Mouse (Mus musculus) heart, embryonic 13.5 days (tissue): ENCODE measurements at regions not wholly inside any gene's neighbourhood (a gene's known extent, or its start where the extent isn't known, plus 50 kb on each side); places are given as distances from the start of the nearest gene placed in this dataset.

Experiments used
- ATAC-seq: fragments of 200-750 bp; cut with Nextera tagmentation; 2 replicates; pipeline ENCODE4 v1.8.0; 2017; ENCODE audit warnings: moderate TSS enrichment; ENCODE audit not compliant: insufficient number of reproducible peaks, low FRiP score, low TSS enrichment; ENCODE audit errors: extremely low read depth
- H3K27ac ChIP-seq: fragments of 300-500 bp; sonication (generic); replicated peaks from 2 replicates; pipeline ENCODE4 v1.5.1; 2015; ENCODE audit warnings: moderate library complexity, mild to moderate bottlenecking, inconsistent platforms
- H3K27me3 ChIP-seq: fragments of 300-500 bp; sonication (generic); replicated peaks from 2 replicates; pipeline ENCODE4 v1.6.1; 2015; ENCODE audit warnings: mild to moderate bottlenecking, inconsistent platforms
- H3K36me3 ChIP-seq: fragments of 300-500 bp; sonication (generic); 2 replicates; pipeline ENCODE4 v1.6.1; 2015; ENCODE audit warnings: mild to moderate bottlenecking, inconsistent platforms
- H3K4me1 ChIP-seq: fragments of 300-500 bp; sonication (generic); 2 replicates; pipeline ENCODE4 v1.6.1; 2015; ENCODE audit warnings: inconsistent platforms
- H3K4me2 ChIP-seq: fragments of 300-500 bp; sonication (generic); 2 replicates; pipeline ENCODE4 v1.6.1; 2015; ENCODE audit warnings: inconsistent platforms, mild to moderate bottlenecking, moderate library complexity
- H3K4me3 ChIP-seq: fragments of 300-500 bp; sonication (generic); 2 replicates; pipeline ENCODE4 v1.5.1; 2015; ENCODE audit warnings: moderate library complexity, mild to moderate bottlenecking, inconsistent platforms
- H3K9ac ChIP-seq: fragments of 300-500 bp; sonication (generic); 2 replicates; pipeline ENCODE4 v1.6.1; 2015; ENCODE audit warnings: inconsistent platforms, mild to moderate bottlenecking, moderate library complexity
- H3K9me3 ChIP-seq: fragments of 300-500 bp; sonication (generic); 2 replicates; pipeline ENCODE4 v1.6.1; 2016; ENCODE audit warnings: inconsistent platforms
- WGBS: fragments of 180-500 bp; shearing (Covaris S2); methylation state at CpG from one replicate; pipeline ENCODE4 v1.1.7; 2015; ENCODE audit warnings: mixed read lengths; 5-methylcytosine and 5-hydroxymethylcytosine counted together

DNA sequence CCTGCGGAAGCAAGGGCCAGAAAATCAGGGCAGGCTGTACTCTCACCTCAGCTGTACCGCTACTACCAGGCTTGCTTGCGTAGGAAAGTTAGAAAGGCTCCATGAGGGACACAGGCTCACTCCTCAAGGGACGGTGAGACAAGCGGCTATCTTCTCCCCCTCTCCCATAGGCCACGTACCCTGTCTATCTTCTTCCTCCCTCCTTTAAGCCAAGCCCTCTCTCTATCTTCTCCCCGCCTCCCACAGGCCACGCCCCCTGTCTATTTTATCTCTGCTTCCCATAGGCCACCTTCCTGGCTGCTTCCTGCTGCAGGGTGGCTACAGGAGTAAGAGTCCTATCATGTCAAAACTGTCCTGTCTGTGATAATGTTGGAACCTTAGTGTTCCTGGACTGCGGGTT, 409.1 kb upstream of the Kcnab2 start:
- Histone ChIP-seq H3K9me3 (peaks cover 15% of the 10 kb centered on the region; the same call in 1 of the 2 replicates), H3K9ac (no peak overlapping the region), H3K27ac (no peak overlapping the region), H3K4me3 (no peak overlapping the region), H3K4me2 (peak overlapping the region; percentile 35), H3K36me3 (no peaks in the 10 kb centered on the region), H3K27me3 (no peaks in the 10 kb centered on the region; the same call in 1 of the 2 replicates), H3K4me1 (peaks cover 4% of the 10 kb centered on the region; the same call in 1 of the 2 replicates)
- 60% methylated on average over 9 of the region's 9 CpGs for WGBS
- peak; percentile 64 for ATAC-seq

DNA sequence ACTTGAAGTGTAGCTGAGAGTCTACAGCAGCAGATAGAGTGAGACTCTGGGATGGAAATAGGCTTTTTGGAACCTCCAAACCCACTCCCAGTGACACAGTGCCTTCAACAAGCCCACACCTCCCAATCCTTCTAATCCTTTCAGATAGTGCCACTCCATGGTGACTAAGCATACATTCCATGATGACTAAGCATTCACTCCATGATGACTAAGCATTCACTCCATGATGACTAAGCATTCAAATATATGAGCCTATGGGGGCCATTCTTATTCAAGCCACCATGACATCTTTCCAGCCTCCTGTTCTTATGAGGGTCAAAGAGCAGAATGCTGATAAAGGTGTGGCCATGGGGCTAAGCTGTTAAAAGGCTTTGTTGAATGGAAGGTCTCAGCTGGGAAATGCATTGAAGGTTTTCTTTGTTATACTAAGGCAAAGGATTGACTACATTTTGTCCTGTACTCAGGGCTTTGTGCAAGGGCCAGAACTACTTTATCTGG, 403.8 kb upstream of the Kcnab2 start:
- no peak overlapping the region for H3K9ac ChIP-seq
- no peak overlapping the region for H3K27ac ChIP-seq
- H3K36me3 ChIP-seq = no peaks in the 10 kb centered on the region
- H3K9me3 ChIP-seq = peaks cover 16% of the 10 kb centered on the region
- ATAC-seq = no peak
- H3K4me3 ChIP-seq = no peak overlapping the region
- H3K4me1 ChIP-seq = no peaks in the 10 kb centered on the region
- H3K4me2 ChIP-seq = no peak overlapping the region
- peaks cover 3% of the 10 kb centered on the region; the same call in 1 of the 2 replicates for H3K27me3 ChIP-seq

DNA sequence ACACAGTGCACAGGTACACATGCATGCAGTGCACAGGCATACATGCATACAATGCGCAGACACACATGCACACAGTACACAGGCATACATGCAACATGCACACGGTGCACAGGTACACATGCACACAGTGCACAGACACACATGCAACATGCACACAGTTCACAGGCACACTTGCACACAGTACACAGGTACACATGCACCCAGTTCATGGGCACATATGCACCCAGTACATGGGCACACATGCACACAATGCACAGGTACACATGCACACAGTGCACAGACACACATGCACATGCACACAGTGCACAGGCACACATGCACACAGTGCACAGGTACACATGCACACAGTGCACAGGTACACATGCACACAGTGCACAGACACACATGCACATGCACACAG, 402.7 kb upstream of the Kcnab2 start:
- ATAC-seq = no peak
- H3K9me3 ChIP-seq = peaks cover 16% of the 10 kb centered on the region
- no peak overlapping the region for H3K9ac ChIP-seq
- no peak overlapping the region for H3K4me3 ChIP-seq
- H3K36me3 ChIP-seq = no peaks in the 10 kb centered on the region
- H3K27ac ChIP-seq = no peak overlapping the region
- 87% methylated on average over 2 of the region's 2 CpGs for WGBS
- no peaks in the 10 kb centered on the region for H3K4me1 ChIP-seq
- peaks cover 3% of the 10 kb centered on the region; the same call in 1 of the 2 replicates for H3K27me3 ChIP-seq
- H3K4me2 ChIP-seq = no peak overlapping the region

DNA sequence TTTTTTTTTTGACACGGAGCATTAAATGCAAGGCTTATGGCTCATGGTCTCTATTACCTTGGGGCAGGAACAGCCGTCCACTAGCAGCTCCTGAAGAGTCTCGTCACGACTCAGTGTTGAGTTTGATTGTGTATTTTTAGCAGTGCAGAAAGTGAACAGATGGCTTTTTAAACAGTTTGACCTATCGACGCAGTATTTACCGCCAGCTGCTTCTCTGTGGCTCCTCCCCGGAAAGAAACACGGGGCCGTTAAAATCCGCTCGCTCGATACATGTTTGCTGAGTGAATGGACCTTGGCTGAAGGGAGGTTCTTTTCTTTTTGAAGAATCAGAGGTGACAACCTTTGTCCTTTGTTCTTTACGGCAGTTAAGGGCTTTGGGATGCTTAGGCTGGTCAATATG, 401.3 kb upstream of the Kcnab2 start:
- no peak for ATAC-seq
- Histone ChIP-seq H3K4me2 (no peak overlapping the region), H3K27ac (no peak overlapping the region), H3K9me3 (peaks cover 16% of the 10 kb centered on the region), H3K36me3 (no peaks in the 10 kb centered on the region), H3K4me1 (no peaks in the 10 kb centered on the region), H3K9ac (no peak overlapping the region), H3K4me3 (no peak overlapping the region), H3K27me3 (peaks cover 3% of the 10 kb centered on the region; the same call in 1 of the 2 replicates)
- 58% methylated on average over 14 of the region's 14 CpGs for WGBS

DNA sequence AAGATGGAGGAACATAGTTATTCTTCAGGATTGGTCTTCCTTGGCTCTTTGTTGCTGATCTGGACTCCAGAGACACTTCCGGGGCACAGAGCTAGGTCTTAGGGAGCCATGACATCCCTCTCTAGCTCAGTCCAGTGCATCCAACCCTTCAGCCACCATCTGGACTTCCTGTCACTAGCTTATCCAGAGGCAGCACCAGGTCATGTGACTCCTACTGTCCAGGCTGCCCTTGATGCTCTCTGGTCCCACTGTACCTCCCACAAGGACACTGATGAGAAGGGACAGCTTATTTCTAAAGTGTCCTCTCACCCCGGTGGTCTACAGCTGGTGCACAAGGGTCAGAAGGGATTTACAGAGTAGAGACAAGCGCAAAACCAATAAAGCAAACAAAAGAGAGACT, 400.7 kb upstream of the Kcnab2 start:
- H3K9me3 ChIP-seq = peaks cover 16% of the 10 kb centered on the region
- no peaks in the 10 kb centered on the region for H3K36me3 ChIP-seq
- no peak overlapping the region for H3K9ac ChIP-seq
- WGBS = 64% methylated on average over 3 of the region's 3 CpGs
- no peak overlapping the region for H3K27ac ChIP-seq
- no peak for ATAC-seq
- H3K4me1 ChIP-seq = no peaks in the 10 kb centered on the region
- H3K4me2 ChIP-seq = no peak overlapping the region
- H3K4me3 ChIP-seq = no peak overlapping the region
- H3K27me3 ChIP-seq = peaks cover 3% of the 10 kb centered on the region; the same call in 1 of the 2 replicates

DNA sequence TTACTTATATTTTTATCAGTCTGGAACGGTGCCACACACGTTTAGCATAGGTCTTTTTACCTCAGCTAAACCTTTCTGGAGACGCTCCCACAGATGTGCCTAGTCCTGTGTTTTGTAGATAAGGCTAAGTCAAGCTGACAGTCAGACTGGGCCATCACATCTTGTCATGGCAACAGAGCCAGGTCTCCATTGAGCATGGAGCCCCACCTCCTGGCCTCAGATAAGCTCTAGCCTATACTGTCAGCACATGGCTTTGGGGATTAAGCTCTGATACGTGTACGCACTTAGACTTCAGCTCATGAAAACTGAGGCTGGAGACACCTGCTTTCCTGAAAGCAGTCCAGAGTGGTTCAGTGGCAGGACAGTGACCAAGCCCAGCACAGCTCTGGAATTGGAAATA, 392.4 kb upstream of the Kcnab2 start:
- no peak overlapping the region for H3K27ac ChIP-seq
- WGBS = 35% methylated on average over 5 of the region's 5 CpGs
- ATAC-seq = no peak

DNA sequence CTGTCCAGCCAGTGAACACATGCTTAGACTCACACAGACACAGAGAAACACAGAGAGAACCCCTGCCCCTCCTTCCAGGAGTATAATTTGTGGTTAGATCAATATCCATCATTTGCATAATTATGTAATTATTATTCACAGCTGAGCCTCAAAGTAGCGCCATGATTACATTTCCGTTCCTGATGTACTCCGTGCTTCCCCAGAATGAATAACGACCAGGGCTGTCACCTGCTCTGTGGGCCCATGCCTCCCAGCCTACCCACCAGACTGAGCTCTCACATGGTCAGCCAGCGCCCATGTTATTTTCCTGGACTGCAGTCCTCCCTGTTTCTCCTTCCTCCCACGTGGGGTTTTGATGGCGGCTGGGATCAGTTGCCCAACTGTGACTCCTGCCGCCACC, 388.2 kb upstream of the Kcnab2 start:
- peaks cover 16% of the 10 kb centered on the region; the same call in 1 of the 2 replicates for H3K27me3 ChIP-seq
- H3K36me3 ChIP-seq = no peaks in the 10 kb centered on the region
- H3K9ac ChIP-seq = no peak overlapping the region
- H3K4me1 ChIP-seq = no peaks in the 10 kb centered on the region
- H3K27ac ChIP-seq = no peak overlapping the region
- 82% methylated on average over 8 of the region's 8 CpGs for WGBS
- no peak for ATAC-seq
- no peaks in the 10 kb centered on the region; the same call in 1 of the 2 replicates for H3K9me3 ChIP-seq
- H3K4me3 ChIP-seq = no peak overlapping the region
- no peak overlapping the region for H3K4me2 ChIP-seq

More for the DNA sequence above, 392.4 kb upstream of the Kcnab2 start:
- no peaks in the 10 kb centered on the region for H3K27me3 ChIP-seq
- no peak overlapping the region for H3K9ac ChIP-seq
- no peaks in the 10 kb centered on the region for H3K4me1 ChIP-seq
- H3K4me3 ChIP-seq = no peak overlapping the region
- no peaks in the 10 kb centered on the region for H3K36me3 ChIP-seq
- no peaks in the 10 kb centered on the region; the same call in 1 of the 2 replicates for H3K9me3 ChIP-seq
- H3K4me2 ChIP-seq = no peak overlapping the region

DNA sequence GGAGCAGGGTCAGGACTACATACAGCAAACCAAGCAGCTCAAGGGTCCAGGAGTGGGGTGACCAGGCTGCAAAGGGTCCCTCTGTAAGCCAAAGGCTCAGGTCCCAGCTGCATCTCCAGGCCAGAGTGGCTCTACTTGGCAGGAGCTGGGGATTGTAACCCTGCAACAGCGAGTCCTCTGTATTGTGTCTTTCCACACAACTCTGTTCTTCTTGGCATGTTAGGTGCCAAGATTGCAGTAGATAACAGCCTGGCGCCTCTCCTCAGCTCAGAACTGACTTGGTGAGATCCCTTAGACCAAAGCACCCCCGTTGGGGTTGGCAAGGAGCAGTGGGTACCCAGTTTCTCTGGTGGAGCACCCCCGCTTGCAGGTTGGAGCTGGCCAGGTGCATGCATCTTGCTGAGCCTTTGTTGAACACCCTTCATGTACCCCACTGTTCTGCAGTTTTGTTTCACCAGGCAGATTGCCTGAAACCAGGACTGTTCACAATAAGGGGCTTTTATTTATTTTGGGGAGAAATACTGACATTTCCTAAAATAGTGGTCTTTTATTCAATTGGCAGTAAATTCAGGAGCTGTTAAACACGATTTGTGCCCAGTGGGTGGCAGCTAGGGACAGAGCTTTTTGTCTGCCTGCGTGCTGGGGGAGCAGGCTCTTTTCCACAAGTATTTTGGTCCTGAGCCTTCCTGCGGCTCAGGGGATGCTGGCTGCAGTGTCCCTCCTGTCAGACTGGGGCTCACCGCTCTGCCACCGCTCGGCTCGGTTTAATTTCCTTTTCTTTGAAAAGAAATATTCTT, 385.3 kb upstream of the Kcnab2 start:
- WGBS = 52% methylated on average over 11 of the region's 11 CpGs
- Histone ChIP-seq H3K36me3 (no peaks in the 10 kb centered on the region), H3K4me3 (no peak overlapping the region), H3K27me3 (peaks cover 16% of the 10 kb centered on the region; the same call in 1 of the 2 replicates), H3K27ac (no peak overlapping the region), H3K4me2 (no peak overlapping the region), H3K9me3 (no peaks in the 10 kb centered on the region; the same call in 1 of the 2 replicates), H3K4me1 (no peaks in the 10 kb centered on the region), H3K9ac (no peak overlapping the region)
- ATAC-seq = no peak

DNA sequence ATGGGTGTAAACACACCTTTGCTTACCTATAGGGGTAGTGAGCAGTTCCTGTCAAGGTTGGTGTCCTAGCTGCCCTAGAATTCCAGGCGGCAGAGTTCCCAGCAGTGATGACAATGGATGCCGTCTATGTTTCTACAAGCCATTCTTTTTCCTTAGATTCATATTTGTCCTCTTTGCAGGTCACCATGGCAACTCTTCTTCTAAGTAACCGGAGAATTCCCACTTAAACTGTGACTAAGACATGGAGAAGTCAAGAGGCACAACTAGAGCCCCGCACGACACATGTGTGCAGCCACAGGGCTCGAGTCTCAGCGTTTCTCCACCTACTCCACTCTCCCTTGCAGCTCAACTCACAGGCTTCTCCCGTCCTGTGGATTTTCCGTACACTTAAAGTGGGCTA, 381.5 kb upstream of the Kcnab2 start:
- Histone ChIP-seq H3K4me1 (no peaks in the 10 kb centered on the region), H3K9ac (no peak overlapping the region), H3K36me3 (no peaks in the 10 kb centered on the region), H3K9me3 (no peaks in the 10 kb centered on the region), H3K27me3 (peaks cover 13% of the 10 kb centered on the region; the same call in 1 of the 2 replicates), H3K4me2 (no peak overlapping the region), H3K27ac (no peak overlapping the region), H3K4me3 (no peak overlapping the region)
- no peak for ATAC-seq
- WGBS = 78% methylated on average over 9 of the region's 9 CpGs

DNA sequence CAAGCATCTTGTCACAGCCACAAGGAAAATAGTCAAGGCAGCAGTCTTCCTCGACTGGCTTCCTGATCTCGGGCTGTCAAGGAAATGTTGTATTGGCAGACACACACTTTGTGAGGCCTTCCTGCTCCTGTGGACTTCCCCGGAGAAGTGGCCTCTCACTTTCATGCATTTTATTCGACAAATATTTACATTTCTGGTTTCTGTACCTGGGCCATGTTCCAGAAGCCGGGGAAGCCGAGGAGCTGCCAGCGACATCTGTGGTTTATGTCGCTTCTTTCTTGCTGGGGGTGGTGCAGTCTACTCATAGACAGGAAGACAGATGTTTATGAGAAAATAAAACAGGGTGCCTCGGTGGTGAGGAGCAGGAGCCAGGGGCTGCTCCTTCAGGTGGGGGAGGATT, 372.5 kb upstream of the Kcnab2 start:
- no peaks in the 10 kb centered on the region for H3K9me3 ChIP-seq

DNA sequence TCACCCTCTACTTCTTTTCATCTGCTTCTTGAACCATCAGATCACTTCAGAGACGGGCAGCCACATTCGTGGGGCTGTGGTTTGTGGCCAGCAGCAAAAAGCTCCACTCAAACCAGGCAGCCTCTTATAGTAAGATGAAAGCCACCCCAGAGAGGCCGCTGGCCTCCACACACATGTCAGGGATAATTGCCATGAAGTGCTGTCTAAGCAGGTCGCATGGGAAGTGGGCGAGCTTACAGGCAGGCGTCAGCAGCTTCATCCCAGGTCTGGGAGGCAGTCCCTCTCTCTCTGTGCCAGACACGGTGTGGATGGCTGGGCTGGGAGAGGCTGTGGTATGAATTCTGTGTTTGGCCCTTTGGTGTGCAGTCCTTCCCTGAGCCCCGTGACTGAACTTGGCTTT, 358.4 kb upstream of the Kcnab2 start:
- no peak for ATAC-seq
- H3K36me3 ChIP-seq = no peaks in the 10 kb centered on the region
- H3K4me3 ChIP-seq = no peak overlapping the region
- peaks cover 2% of the 10 kb centered on the region; the same call in 1 of the 2 replicates for H3K9me3 ChIP-seq
- WGBS = 61% methylated on average over 8 of the region's 8 CpGs
- H3K27ac ChIP-seq = no peak overlapping the region
- no peaks in the 10 kb centered on the region for H3K4me1 ChIP-seq
- no peaks in the 10 kb centered on the region for H3K27me3 ChIP-seq
- no peak overlapping the region for H3K9ac ChIP-seq
- no peak overlapping the region for H3K4me2 ChIP-seq

More for the DNA sequence above, 372.5 kb upstream of the Kcnab2 start:
- H3K27me3 ChIP-seq = no peaks in the 10 kb centered on the region
- no peak overlapping the region for H3K4me3 ChIP-seq
- no peak overlapping the region for H3K27ac ChIP-seq
- no peak for ATAC-seq
- no peaks in the 10 kb centered on the region for H3K4me1 ChIP-seq
- 52% methylated on average over 9 of the region's 9 CpGs for WGBS
- no peak overlapping the region for H3K4me2 ChIP-seq
- H3K36me3 ChIP-seq = no peaks in the 10 kb centered on the region
- no peak overlapping the region for H3K9ac ChIP-seq
